Mouse (Mus musculus): ENCODE data around the gene 1700029H14Rik.

- TF ChIP-seq CTCF (conservative IDR thresholded peaks at IDR 0.05; ENCODE audit: low read length) (no peak), NANOG (IDR thresholded peaks at IDR 0.05; ENCODE audit: borderline replicate concordance, low read length) (no peak), POU5F1 (IDR thresholded peaks at IDR 0.05; ENCODE audit: borderline replicate concordance, low read length) (no peak)
Measured at GRCm38 (mm10) chr8:13591246-13591645, 29.0 kb upstream of the 1700029H14Rik start.

Measured in E14TG2a.4 (cell line).